Mouse (Mus musculus) lung, postnatal 36 days (tissue): ENCODE results near the gene Ylpm1.

Source experiments
- DNase-seq: peaks from one replicate; pipeline ENCODE4 v3.0.0; 2022; ENCODE audit warnings: mixed read lengths

Gene Ylpm1

DNA sequence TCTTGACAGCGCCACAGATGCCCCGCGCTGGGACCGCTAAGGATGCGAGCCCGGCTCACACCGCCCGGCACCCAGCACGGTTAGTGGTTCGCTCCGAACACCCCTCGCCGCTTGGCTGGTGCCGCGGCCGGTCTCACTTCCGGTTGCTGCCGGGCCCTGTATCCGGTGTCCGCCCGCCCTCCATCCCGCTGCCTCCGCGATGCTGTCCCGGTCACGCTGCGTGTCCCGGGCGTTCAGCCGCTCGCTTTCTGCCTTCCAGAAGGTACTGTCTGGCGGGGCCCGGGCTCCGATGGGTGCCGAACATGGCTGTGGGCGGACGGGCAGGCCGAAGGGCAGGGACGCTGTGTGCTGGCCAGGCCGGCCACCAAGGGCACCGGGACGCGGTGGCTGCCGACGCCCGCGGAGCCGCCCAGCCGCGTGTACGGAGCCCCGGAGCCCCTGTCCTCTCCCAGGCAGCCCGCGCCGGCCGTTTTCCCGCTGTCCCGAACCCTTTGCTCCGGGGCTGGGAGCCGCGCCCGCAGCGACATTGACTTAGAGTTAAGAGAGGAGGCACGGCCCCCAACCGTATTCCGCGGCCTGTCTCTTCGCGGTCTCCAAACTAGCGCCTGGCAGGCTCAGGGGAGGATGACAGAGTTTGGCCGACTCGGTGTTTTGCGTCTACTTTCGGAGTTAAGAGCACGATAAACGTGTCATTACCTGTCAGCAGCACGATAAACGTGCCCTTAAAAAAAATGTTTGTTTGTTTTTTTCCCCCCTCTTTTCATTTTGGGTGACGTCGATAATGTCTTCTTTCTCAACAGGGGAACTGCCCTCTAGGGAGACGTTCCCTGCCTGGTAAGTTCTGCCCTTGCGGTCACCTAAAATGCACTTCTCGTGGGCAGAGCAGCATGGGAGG is 114.8 kb downstream of the Ylpm1 start, which contains the start of the genes Prox2 and Dlst:
TSS of gene Prox2 (minus strand) at position 62 of the 895 bp plus-strand sequence.
TSS of gene Dlst (plus strand) at position 136 of the 895 bp plus-strand sequence.
- DNase-seq: peak; percentile 91

- DNase-seq: no peak
These were observed 116.6 kb downstream of the Ylpm1 start for GRCm38 (mm10) chr12:85112550-85113251.

- DNase-seq: no peak
These were observed 117.2 kb downstream of the Ylpm1 start for GRCm38 (mm10) chr12:85113337-85113736.

DNA sequence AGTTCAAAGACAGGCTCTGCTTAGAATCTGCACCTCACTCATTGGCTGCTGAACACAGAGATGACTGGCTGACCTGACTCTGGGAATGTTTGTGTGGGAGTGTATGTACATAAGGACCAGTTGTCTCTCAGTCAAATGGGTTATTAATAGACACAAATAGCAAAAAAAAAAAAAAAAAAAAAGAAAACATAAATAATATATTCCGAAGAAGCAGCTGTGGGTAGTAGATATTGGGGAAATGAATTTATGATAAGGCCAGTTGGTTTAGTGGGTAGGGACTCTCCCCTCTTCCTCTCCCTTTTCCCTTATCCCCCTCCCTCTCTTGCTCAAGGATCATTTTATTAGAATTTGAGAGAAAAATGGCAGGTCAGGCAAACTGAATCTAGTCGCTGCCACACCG is 117.8 kb downstream of the Ylpm1 start:
- DNase-seq: no peak

GRCm38 (mm10) chr12:85115678-85116077 is 119.6 kb downstream of the Ylpm1 start:
- DNase-seq: peak; percentile 93
